Mouse (Mus musculus) cortical plate, adult 2 months (tissue): Measurements from ENCODE around the gene Lcmt1.

Experiments used
- CTCF ChIP-seq: fragments of 200-500 bp; IDR thresholded peaks from 2 replicates; pipeline ENCODE4 v1.5.1; 2011; ENCODE audit warnings: mild to moderate bottlenecking, control low read depth, low read length; ENCODE audit not compliant: insufficient read depth; ENCODE audit errors: extremely low read depth
- POLR2A ChIP-seq: fragments of 200-500 bp; IDR thresholded peaks from 2 replicates; pipeline ENCODE4 v1.6.1; 2011; ENCODE audit warnings: mild to moderate bottlenecking, low read length, control low read depth; ENCODE audit not compliant: insufficient read depth; ENCODE audit errors: extremely low read depth

DNA sequence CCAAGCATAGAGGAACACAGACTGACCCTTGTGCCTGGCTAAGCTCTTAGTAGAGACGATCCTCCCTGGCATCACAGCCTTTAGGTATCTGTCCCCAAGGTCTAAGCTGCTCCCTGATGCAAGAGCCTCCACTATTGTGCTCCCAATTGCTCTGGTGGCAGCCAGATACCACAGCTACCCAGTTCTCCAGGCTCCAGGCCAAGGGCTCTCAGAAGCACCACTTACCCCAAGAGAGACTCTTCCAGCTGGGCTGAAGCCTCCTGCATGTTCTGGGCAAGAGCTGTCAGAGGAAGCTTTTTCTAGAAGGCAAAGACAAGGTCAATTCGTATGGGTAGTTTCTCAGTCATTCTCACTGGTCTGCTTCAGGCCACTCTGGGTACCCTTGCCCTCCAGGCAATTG lies 46.2 kb upstream of the Lcmt1 start:
- no peak for TF ChIP-seq CTCF
- TF ChIP-seq POLR2A, result no peak
